Mouse (Mus musculus) layer of hippocampus, postnatal 14 days (tissue): ENCODE results near the gene Ndufb2. TPM values are rescaled to one million over a fixed set of nuclear protein-coding genes. Genes with fewer than 3 reads are reported as not detected.
A peak's percentile ranks its signal among the peaks of the same experiment; 100 is the strongest.

ENCODE experiments used
- DNase-seq, 2 experiments: peaks; one replicate each; pipeline ENCODE4 v3.0.0; 2021 to 2022; ENCODE audit warnings: low spot score in 2 of 2, mixed read lengths in 1 of 2
- long read RNA-seq, 2 experiments: library from polyadenylated mRNA; stranded (forward); transcript quantifications; one replicate each; pipeline ENCODE4 v2.0.0; 2021
- total RNA-seq, 2 experiments: library from RNA; stranded (reverse); gene quantifications; 2 replicates each; pipeline ENCODE4 v1.2.3; 2021

Gene Ndufb2
- 100 to 1,000 TPM; 182 to 188 TPM for total RNA-seq
- long read RNA-seq, experiment 1, full-length matches to known transcripts: 75 of 126 reads
- long read RNA-seq, experiment 1, partial matches to known transcripts: 5 of 126 reads
- long read RNA-seq, experiment 1, other reads (novel, unspliced or antisense): 46 of 126 reads
- long read RNA-seq, experiment 2, full-length matches to known transcripts: 207 of 222 reads
- long read RNA-seq, experiment 2, partial matches to known transcripts: 4 of 222 reads
- long read RNA-seq, experiment 2, other reads (novel, unspliced or antisense): 11 of 222 reads

DNA sequence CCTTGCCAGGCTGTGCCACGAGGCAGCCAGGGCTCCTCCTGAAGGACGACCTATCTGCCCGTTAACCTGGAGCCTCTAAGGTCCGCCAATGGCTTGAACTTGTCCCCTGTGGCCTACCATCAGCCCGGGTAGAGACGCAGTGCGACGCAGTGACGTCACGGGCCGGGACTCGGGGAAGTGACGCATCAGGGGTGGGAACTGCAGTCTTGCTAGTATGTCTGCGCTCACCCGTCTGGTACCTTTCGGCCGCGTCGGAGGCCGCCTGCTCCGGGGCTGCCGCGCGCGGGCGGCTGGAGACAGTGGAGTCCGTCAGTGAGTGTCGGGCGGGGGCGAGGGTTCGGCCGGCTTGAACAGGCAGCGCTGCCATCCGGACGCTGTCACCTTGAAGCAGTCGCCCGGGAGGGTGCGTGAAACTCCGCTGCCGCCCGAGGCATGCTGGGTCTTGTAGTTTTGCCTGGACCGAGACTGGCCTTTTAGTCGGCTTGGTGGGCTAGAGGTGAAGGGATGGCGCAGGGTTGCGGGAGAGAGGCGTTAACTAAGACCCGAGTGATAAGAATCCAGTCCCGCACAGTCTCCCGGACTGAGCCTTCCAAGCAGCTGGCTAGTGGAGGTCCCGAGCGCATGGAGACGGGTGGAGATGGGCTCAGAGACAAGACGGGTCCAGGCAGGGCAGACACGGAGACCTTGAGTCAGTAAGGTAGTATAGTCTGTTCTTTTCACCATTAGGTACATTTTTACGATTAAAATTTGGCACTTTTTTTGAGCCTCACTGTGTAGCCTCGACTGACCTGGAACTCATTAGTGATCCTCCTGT, at the start of gene Ndufb2:
Gene Ndufb2, plus strand, starts transcription at position 174 of the 814 bp plus-strand sequence.
- DNase-seq: peak; percentile 95 to 97

DNA sequence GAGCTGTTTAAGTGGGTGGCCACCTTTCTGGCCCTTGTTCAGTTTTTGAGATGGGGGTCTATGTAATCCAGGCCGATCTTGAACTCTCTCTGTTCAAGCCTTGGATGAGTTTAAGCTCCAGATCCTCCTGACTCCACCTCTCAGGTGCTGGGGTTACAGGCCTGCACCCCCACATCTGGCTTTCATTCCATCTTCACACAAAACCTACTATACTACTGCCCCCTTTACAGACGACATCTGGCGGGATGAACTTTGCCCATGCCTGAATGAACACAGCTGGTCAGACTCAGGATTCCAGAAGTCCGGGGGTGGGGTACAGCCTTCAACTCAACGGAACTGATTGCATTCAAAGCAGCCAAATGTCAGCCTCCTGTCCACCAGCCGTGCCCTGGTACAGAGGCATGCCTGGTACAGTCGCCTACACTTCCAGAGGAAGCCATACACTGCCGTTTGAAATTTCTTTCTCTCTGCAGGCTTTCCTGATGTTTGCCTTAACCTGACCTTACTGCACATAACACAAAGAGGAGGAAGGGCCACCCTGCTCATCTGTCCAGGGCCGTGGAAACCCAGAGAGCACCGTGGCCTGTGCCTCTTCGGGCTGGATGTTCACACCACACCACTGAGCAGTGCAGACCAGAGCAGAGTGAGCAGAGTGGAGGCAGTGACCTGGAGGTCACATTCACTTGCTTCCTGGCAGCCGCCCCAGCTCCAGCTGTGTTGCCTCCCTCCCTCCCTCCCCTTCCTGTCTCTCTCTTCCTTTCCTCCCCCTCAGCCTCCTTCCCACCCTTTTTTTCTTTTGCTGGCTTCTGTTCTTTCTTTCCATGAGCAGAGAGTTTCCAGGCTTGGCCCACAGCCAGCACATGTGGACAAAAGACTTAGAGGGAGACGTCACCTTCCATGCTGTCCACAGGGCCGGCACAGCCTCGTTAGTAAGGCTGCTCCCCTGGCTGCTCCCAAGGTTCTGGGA, 49.5 kb upstream of the Ndufb2 start:
- peak in 1 of 2 experiments; percentile 53 for DNase-seq

GRCm38 (mm10) chr6:39543769-39544420, 48.5 kb upstream of the Ndufb2 start:
- no peak for DNase-seq

- DNase-seq: no peak
These were observed 46.9 kb upstream of the Ndufb2 start for GRCm38 (mm10) chr6:39545474-39545873.

- no peak for DNase-seq
These were observed 44.3 kb upstream of the Ndufb2 start for GRCm38 (mm10) chr6:39548030-39548429.

DNA sequence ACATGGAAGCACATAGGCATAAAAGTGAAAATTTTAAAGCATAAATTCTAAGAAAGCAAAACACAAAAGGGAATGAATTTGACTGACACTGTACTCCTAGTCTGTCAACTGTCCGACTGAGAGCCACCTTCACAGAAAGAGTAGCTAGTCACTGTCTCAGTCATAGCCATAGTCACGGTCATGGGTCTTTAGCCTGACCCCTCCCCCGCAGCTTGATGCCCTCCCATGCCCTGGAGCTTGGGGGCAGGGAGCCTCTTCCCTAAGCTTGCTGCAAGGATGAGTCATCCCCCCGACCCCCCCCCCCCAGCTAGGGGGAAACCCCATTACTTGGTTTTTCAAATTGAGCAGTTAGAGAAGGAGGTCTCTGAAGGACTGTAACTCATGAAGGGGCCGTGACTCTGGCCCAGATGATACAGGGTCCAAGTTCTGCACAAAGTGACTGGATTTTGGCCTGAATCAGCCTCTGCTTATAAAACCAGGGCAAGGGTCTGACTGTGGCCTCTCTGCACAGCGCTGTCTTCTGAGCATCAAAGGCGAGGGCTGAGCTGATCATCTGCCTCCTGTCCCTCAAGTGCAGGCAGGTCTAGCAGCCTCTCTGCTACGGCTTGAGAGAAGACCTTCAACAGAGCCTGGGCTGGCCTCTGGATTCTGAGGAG, 40.3 kb upstream of the Ndufb2 start:
- no peak for DNase-seq

DNA sequence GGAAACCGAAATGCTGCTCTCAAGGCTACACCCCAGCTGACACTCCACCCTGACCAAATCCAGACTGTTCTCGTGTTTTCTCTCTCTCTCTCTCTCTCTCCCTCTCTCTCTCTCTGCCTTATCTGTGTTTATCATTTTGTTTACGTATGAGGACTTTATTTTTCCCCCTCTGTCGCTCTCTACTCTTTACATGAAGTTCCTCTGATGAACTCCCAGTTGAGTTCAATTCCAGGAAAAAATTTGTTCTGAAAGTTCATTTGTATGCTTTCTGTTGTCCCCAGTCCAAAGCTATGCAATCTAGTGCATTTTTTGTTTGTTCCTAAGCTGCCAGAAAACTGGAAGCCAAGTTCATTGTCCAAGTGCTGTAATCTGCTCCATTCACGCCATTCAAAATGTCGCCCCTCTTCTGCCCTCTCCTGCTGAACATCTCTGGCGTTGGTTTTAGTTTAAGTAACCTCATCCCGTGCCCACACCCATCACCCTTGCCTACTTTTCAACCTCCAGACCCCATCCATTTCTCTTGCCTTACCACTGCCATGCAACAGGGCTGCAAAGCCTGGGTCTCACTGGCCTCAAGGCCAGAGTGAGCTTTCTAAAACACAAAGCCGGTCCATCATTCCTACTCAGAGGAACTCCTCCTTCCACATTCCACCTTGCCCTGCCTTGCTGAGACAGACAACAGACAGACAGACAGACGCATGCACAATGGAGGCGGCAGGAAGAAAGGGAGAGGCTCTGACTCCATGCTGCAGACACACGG, 37.3 kb upstream of the Ndufb2 start:
- DNase-seq: no peak

DNA sequence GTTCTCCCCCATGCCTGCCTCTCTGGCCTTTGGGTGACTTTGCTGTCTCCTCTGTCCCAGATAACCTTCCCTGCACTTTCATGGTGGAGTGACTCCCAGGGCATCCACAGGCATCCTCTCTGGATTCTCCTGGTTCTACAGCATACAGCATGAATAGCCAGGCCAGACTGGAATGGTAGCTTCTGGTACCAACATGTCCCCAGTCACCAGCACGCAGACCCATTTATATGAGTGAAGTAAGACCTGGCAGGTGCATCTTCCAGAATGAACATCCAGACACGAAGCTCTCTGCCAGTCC, 36.8 kb upstream of the Ndufb2 start:
- DNase-seq: no peak

DNA sequence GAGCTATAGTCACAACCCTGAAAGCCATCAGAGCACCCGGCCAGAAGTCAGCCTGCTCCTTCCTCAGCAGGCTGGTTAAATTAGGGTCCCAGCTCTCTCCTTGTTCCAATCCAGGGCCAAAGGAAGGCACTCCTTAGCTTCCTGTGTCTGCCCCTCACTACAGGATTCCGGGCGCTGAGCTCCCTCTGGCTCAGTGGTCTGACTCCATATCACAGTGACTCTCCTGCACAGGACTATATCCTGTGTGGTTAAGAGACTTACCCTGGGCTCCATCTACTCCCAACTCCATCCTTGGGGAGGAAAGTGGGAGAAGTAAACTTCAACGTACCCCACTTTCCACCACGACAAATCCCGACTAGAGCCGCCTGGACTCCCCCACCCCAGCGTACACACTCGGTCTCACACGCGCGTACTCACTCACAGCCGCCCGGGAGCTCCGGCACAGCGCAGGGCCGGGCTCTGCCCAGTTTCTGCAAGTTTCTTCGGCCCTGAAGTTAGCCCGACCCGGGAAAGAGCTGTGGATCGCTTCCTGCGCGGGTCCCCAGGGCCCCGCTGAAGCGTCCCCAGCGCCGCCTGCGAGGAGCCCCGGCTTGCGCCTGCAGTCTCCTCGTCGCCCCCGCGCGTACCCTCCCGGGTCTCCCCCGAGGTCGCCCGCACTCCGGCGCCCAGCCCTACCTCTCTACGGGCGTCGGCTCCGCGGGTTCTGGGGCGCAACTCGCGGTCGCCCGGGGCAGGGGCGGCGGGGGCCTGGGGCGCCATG, 35.3 kb upstream of the Ndufb2 start:
- peak in 1 of 2 experiments; percentile 47 for DNase-seq

DNA sequence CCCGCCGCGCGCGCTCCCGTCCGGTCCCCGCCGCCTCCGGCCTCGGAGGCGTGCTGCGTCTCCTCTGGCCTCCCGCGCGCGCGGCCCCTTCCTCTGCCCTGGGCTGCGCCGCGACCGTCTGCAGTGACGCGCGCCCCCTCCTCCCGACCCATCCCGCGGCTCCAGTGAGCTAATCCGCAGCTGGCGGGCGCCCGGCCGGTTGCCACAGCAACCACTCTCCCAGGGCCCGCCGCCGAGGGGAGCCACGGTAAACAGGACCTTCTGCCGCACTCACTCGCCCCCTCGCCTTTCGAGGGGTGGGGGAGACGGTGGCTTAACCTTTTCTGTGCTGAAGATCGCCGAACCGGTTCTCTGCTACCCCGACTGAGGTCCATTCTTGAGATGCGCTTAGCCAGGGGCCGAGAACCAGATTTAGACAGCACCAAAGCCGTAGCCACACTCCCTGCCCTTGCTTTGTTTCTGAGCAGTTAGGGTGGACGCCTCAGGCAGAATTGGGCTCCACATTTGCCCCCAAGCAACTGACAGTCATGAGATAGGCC, 34.6 kb upstream of the Ndufb2 start, which contains the start of gene Dennd2a:
Gene Dennd2a, minus strand, starts transcription at position 145 of the 539 bp plus-strand sequence.
- DNase-seq: peak; percentile 86 to 93

DNA sequence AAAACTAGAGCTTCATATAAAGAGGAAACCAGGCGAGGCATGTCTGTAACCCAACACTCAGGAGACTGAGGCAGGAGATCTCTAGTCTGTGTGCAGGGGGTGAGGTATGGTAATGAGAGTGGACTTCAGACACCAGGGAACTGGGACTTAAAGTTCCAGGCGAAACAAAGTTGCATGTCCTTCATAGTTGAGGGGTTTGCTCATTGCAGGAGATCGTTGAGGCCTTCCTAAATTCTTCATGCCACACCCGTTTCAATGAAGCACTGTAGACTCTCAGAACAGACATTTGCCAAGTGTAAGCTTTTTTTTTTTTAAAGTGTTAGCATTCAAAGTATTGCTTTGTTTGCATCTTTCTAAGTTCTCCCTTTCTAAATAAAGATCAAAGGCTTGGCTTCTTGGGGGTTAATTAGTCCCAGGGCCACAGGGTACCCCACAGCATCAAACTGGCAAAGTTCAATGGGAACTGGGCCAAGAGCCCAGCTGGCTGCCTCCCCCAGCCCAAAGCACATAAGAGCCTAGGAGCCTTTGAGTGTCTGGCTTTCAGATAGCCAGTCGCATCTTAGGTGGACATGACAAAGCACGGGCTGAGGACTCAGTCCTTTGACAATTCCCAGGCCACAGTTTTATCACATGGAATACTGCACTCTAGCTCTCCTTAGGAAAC, 33.0 kb upstream of the Ndufb2 start:
- DNase-seq: no peak

- DNase-seq: peak; percentile 81 to 92
These were observed 30.0 kb upstream of the Ndufb2 start for GRCm38 (mm10) chr6:39562166-39563015.

- peak in 1 of 2 experiments; percentile 66 for DNase-seq
These were observed 24.8 kb upstream of the Ndufb2 start for GRCm38 (mm10) chr6:39567528-39567927.

- DNase-seq: no peak
These were observed 21.9 kb upstream of the Ndufb2 start for GRCm38 (mm10) chr6:39570426-39570825.

DNA sequence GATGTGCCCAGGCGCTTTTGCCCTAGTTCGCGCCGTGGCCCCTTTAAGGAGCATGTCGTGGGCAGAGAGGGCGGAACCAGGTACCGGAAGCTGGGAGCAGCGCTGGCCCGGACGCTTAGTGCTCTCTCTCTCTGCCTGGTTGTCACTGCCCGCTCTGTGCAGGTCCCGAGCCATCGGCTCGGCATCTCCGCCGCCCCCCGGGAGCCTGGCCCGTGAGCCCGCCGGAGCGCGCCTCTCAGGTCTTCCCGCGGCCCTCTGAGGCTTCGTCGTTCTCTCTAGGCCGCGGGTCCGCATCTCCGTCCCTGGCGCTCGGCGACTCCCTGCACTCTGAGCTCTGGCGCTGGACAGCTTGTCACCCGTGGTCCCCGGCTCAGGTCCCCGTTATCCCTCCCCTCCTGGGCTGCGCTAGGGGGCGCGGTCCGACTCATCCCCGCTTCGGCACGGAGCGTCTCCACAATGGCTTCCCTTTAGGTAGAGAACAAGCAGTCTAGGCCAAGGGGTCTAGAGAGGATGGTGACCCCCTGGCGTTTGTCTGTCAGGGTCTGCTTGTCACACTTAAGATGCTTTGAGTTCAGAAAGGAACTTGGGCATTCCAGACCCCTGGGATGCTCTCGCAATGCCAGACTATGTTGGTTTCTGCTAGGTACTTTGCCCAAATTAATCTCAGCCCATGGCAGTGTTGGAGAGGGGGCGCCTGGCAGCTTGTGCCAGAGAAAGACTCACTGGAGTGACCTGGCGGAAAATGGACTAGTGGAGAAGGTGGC, 18.4 kb upstream of the Ndufb2 start, which contains the start of gene Adck2:
Gene Adck2, plus strand, starts transcription at position 83 of the 764 bp plus-strand sequence.
- DNase-seq: peak; percentile 67 to 81

DNA sequence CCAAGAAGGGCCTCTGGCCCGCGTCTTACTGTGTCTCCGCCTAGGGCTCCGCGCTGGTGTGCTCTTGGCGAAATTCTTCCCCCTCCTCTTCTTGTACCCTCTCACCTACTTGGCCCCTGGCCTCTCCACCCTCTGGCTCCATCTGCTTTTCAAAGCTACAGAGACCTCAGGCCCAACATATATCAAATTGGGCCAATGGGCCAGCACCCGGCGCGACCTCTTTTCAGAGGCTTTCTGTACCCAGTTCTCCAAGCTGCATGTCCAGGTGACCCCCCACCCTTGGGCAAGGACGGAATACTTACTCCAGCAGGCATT, 17.9 kb upstream of the Ndufb2 start:
- DNase-seq: no peak
